18 mouse cellular contexts compared by ENCODE assay signal in the genomic region with DNA sequence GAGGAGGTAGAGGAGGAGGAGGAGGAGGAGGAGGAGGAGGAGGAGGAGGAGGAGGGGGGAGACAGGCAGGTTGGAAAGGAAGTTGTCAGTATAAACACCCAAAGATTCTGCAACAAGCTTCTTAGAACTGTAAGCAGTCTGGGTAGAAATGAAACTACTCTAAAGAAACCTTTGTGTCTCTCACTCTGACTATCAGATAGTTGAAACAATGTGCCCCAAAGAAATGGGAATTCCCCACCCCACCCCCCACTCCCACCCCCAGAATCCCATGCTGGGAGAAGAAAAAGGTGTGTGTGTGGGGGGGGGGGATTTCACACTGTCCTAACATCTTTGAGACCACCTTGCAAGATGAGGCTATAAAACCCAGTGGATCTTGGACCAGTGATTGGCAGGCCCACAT.
"Had no signal": no experiment of that assay in that cellular context is flagged by ENCODE, and none has a peak within 500 bp of the region (broad histone marks: within the 10 kb centered on the region; RNA-seq: fewer than 3 reads in every experiment).

No protein-coding gene starts in this region.

- DNase-seq: kidney, adult 11 months; kidney, adult 8-10 months; kidney, postnatal 10 days; layer of hippocampus, postnatal 36 days; lung, adult 18-20 months; lung, postnatal 14 days; midbrain, embryonic 14.5 days; thymus, adult 2 months; thymus, postnatal 14 days; thymus, postnatal 4 days had no signal

- H3K36me3 ChIP-seq: intestine, embryonic 15.5 days; kidney, embryonic 15.5 days; limb, embryonic 12.5 days; limb, embryonic 15.5 days had no signal

- H3K4me3 ChIP-seq: intestine, embryonic 15.5 days; kidney, embryonic 15.5 days; left cerebral cortex, adult 2 months; limb, embryonic 12.5 days; limb, embryonic 15.5 days had no signal

- H3K27me3 ChIP-seq: intestine, embryonic 15.5 days; kidney, embryonic 15.5 days; limb, embryonic 12.5 days; limb, embryonic 15.5 days had no signal

- ATAC-seq: intestine, embryonic 15.5 days had no signal

- H3K4me1 ChIP-seq: intestine, embryonic 15.5 days; limb, embryonic 12.5 days; limb, embryonic 15.5 days had no signal

- H3K9ac ChIP-seq: intestine, embryonic 15.5 days; kidney, embryonic 15.5 days; limb, embryonic 12.5 days; limb, embryonic 15.5 days had no signal

- H3K4me2 ChIP-seq: intestine, embryonic 15.5 days; kidney, embryonic 15.5 days; limb, embryonic 12.5 days; limb, embryonic 15.5 days; midbrain, embryonic 11.5 days had no signal

- H3K9me3 ChIP-seq: intestine, embryonic 15.5 days; kidney, embryonic 15.5 days; limb, embryonic 12.5 days; limb, embryonic 15.5 days had no signal

- H3K27ac ChIP-seq: intestine, embryonic 15.5 days; kidney, embryonic 15.5 days; left cerebral cortex, adult 2 months; limb, embryonic 12.5 days; limb, embryonic 15.5 days; macrophage; stomach, postnatal 0 days had no signal
